Mouse (Mus musculus): ENCODE data around the gene Pa2g4.
"Not testable (repeated sequence)": the region's sequence is repeated elsewhere in the genome, so short reads cannot be mapped to it uniquely, and the experiment has no call there.

The Pa2g4 gene

DNA sequence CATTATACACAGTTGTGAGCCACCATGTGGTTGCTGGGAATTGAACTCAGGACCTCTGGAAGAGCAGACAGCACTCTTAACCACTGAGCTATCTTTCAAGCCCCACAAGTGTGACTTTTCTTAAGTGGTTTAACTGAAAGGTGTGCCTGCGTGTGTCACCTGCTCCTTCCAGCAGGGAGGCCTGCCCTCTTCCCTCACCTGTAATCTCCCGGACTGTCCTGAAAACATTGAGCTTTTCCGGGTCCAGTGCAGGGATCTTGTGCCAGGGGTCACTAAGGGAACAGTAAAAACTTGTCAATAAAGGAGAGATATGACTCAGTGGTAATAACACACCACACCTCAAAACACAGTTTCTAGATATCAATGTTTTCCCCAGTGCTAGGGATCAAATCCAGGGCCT lies 13.5 kb upstream of the Pa2g4 start:
- DNase-seq (ENCODE audit: low spot score in 2 of 2): no peak

- DNase-seq (ENCODE audit: low spot score in 2 of 2): no peak
These were observed 12.5 kb upstream of the Pa2g4 start for GRCm38 (mm10) chr10:128578330-128578729.

GRCm38 (mm10) chr10:128575063-128575462 lies 9.3 kb upstream of the Pa2g4 start:
- DNase-seq (ENCODE audit: low spot score in 2 of 2): no peak

- peak in 1 of 2 experiments; percentile 55 for DNase-seq (ENCODE audit: low spot score in 2 of 2)
These were observed 490 bp downstream of the Pa2g4 start for GRCm38 (mm10) chr10:128565206-128565787.

DNA sequence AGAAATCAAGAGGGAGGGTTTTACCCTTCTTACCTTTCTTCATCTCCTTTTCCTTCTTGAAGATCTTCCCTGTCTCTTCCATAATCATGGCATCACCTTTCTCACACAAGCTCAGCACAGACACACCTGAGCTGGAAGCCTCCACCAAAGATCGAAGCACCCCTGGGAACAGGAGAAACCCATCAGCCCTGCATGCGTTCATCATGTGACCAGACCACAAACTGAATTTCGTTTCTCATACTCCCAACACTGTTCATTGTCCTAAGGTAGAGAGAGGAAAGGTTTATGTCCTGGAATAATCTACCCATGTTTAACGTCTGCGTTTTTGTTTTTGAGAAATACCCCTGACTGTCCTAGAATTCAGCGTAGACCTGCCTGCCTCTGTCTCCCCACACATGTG lies 2.2 kb downstream of the Pa2g4 start:
- no peak for DNase-seq (ENCODE audit: low spot score in 2 of 2)

DNA sequence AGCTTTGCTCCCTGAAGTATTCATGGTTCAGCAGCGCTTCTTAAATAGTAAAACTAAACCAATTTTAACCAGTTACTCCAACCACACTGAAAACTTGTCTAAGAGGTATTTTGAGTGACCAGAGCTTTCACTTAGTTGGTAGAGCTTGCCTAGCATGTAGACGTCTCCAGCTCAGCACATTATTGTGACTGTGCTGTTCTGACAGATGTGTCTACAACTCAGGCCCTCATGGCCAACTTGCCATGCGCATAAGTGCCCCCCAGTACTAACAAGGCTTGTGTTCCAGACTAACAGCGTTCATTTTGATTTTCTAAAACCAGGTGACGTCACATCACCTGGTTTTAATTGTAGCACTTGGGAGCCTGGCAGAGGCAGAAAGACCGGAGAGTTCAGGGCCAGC lies 8.8 kb downstream of the Pa2g4 start:
- no peak for DNase-seq (ENCODE audit: low spot score in 2 of 2)

DNA sequence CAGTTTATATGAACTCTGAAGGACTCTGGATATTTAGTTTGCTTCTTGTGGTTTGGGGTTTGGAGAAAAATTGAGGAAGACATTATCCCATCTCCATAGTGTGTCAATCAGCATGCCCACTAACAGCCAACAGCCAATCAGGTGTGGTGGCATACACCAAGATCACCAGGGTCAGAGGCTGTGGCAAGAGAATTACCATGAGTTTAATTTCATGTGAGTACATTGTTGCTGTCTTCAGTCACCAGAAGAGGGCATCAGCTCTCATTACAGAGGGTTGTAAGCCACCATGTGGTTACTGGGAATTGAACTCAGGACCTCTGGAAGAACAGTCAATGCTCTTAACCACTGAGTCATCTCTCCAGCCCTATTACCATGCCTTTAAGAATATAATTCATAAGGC lies 9.5 kb downstream of the Pa2g4 start:
- no peak for DNase-seq (ENCODE audit: low spot score in 2 of 2)

GRCm38 (mm10) chr10:128555567-128555966 lies 10.2 kb downstream of the Pa2g4 start:
- not testable (repeated sequence) for DNase-seq (ENCODE audit: low spot score in 2 of 2)

- DNase-seq (ENCODE audit: low spot score in 2 of 2): not testable (repeated sequence)
These were observed 15.5 kb downstream of the Pa2g4 start for GRCm38 (mm10) chr10:128550144-128550823.

- peak; percentile 50 to 62 for DNase-seq (ENCODE audit: low spot score in 2 of 2)
These were observed 16.1 kb downstream of the Pa2g4 start for GRCm38 (mm10) chr10:128549682-128550057.

GRCm38 (mm10) chr10:128548947-128549681 lies 16.7 kb downstream of the Pa2g4 start, which contains the start of gene Rpl41:
Rpl41 (minus strand) TSS chr10:128549305.
- peak; percentile 96 to 97 for DNase-seq (ENCODE audit: low spot score in 2 of 2)

DNA sequence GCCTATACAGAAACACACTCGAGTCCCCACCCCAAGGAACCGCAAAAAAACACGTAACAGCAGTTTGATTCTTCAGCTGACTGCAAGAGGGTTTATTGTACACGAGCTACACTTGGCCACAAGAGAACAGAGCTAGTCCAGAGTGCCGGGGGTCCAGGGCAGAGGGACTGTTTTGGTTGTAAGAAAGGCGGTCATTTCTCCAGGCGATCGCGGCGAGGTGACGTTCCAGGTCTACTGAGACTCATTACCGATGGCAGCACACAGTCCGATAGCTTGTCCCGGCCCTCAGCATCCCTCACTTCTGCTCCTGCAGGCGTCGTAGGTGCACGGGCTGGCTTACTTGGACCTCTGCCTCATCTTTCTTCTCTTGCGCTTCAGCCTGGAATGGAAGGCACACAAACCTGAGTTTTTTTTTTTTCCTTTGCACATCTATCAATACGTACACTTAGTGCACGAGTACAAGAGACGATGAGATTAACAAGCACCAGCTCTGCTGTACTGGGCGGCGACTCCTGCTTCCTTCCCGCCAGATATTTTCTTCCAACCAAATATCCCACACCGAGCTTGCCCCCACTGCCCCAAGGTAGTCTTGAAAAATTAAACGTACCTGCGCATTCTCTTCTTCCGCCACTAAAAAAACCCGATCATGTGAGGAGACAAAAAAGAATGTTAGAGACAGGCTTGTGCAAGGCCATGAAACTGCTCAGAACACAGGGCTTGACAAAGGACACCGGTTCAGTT lies 17.6 kb downstream of the Pa2g4 start:
- peak in 1 of 2 experiments; percentile 44 for DNase-seq (ENCODE audit: low spot score in 2 of 2)

DNA sequence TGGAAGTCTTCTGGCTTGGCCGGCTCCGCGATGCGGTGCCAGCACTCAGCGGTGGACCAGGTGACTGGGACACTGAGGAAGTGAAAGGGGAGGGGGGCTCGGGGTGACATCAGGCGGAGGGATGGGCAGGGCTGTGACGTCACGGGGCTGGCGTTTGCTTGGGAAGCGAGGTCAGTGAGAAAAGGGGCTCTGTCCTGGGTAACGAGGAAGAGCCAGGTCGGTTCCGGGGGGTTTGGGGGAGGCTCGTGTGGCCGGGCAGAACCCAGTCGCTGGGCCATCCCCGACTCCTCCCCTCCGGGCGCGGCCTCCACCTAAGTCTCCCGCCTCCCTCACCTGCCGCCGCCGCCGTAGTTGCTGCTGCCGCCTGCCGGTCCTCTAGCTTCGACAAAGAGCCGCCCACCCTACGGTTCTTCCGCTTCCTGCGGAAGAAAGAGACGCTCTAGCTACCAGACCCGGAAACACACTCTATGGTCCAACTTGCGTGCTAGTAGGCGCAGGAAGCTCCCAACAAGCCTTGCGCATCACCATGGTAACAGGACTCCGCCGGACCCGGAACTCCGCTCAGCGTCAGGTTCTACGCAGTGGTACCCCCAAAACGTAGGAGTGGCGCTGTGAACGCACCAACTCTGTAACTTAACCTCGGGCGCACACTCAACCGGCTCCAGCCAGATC lies 18.3 kb downstream of the Pa2g4 start, which contains the start of gene Zc3h10:
TSS of gene Zc3h10 (minus strand) at position 414 of the 672 bp plus-strand sequence.
- peak; percentile 96 to 98 for DNase-seq (ENCODE audit: low spot score in 2 of 2)

DNA sequence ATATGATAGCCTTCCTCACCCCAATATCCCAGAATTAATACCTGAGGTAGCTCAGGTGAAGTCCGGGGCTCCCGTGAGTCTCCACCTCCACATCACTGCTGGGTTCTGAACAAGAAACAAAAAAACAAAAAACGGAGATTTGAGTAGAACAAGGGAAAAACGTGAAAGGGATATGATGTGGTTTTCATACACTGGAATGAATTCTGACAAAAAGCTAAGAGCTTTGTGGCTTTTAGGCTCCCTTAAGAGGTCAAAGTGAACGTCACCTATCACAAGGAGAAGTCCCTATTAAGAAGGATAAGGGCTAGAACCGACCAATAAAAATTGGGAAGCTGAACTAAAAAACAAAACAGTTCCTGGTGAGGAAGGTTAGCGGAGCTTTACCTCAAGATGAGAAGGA lies 19.0 kb downstream of the Pa2g4 start:
- DNase-seq (ENCODE audit: low spot score in 2 of 2): no peak

DNA sequence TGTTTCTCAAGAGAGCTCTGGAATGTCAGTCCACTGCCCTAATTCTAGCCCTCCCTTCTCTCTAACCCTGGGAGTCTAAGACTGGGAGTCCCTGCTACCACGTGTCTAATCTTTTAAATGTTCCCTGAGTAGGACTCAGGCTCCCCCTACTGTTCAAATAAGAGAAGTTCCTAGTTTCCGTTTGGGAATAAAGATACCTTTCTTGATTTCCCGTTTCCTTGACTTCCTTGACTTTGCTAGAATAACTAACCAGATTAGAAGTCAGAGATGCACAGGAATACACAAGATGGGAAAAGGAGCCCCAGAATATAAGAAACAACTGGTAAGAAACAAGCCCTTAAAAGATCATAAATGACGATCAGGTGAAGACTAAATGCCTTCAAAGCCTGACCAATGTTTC lies 19.4 kb downstream of the Pa2g4 start:
- no peak for DNase-seq (ENCODE audit: low spot score in 2 of 2)

DNA sequence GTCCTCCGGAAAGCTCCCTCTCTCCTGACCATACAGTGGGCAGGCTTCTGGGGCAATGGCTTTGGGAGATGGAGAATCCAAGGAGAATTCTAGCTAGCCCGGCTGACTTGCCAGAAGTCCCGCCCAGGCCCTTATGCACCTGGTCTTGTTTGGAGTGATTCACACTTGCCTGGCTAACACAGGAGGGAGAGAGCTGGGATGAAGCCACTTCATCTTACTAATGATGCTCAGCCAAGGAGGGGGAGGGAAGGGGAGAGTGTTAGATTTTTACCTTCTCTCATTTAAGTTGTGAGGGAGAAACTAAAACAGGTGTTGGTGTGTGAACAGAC lies 20.3 kb downstream of the Pa2g4 start:
- DNase-seq (ENCODE audit: low spot score in 2 of 2): no peak

DNA sequence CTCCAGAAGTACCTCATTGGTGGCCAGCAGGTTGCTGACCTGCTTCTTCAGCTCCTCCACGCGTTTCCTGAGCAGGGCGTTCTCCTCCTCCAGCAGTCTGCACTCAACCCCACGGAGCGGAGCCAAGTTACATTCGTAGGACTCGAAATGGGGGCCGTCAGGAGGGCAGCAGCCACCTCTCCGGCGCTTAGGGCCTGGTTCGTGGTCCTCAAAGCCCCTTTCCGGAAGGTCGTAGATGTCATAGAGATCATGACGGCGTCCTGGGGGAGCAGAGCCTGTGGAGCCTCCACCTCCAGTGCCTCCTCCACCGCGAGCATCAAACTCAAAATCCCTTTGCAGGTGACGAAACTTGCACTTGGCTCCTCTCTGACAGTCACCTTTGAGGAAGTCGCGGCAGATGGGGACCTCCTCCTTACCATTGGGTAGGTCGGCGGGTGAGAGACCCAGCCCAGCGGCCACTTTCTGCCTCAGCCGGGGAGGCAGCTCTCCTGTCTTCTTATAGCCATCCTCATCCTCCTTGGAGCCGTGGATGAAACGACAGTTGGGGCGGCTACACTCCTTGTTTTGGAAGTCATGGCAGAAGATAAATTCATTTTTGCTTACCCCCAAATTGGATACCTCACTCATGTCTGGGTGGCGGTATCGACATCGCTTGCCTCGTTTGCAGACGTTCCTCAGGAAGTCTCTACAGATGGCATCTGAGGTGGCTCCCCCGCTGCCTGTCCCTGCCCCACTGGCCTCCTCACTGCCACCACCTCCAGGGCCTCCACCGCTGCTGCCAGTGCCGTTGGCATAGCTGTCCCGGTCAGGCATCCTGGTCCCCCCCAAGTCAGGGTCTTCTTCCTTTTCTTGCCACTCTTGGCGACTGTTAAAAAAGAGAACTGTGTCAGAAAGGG lies 20.9 kb downstream of the Pa2g4 start:
- DNase-seq (ENCODE audit: low spot score in 2 of 2): peak in 1 of 2 experiments; percentile 43

DNA sequence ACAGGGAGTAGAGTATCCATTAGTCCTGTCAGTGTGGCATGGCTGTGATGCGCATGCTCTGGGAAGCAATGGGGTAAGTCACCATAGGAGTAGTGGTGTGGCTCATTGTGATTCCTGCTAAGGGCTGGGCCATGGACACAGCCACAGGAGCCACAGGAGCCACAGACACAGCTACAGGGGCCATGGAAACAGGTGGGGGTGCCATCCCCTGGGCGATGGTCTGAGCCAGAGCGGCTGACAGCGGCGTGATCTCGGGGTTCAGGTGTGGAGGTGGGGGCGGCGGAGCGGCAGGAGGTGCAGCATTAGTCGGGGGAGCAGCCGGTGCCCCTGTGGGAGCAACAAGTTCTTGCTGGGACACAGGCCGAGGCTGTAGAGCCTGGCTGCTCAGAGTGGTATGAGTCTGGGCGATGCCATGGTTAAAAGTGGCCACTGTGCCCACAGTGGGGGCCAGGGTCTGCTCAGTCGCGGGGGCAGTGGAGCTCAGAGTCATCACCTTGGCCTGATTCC lies 21.6 kb downstream of the Pa2g4 start:
- no peak for DNase-seq (ENCODE audit: low spot score in 2 of 2)

- DNase-seq (ENCODE audit: low spot score in 2 of 2): peak in 1 of 2 experiments; percentile 54
These were observed 22.7 kb downstream of the Pa2g4 start for GRCm38 (mm10) chr10:128543100-128543499.

DNA sequence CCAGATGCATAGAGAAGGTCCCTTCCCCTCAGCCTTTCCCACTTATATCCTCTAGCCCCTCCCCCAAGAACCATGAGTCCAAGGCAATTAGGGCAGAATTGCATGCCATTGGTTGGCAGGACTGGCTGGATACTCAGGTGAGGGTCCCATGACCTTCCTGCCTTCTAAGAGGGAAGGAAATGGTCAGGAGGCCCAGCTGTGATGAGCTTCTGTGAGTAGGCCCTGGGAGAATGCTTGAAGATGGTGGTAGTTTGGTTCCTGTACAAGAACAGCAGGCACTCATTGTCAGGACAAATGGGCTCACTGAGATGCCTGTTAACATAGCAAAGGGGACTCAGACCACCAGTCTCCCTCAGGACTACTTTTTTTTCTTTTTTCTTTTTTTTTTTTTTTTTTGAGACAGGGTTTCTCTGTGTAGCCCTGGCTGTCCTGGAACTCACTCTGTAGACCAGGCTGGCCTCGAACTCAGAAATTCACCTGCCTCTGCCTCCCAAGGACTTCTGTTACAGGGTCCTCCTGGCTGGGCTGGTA lies 27.4 kb downstream of the Pa2g4 start:
- no peak for DNase-seq (ENCODE audit: low spot score in 2 of 2)

All from right cerebral cortex, postnatal 10 days (tissue).